Mouse (Mus musculus): ENCODE measurements around the gene Bicc1. TPM values are rescaled to one million over a fixed set of nuclear protein-coding genes. Genes with fewer than 3 reads are reported as not detected.

The Bicc1 gene
- total and polyA plus RNA-seq, 3 experiments: not detected

- Histone ChIP-seq H3K36me3 (ENCODE audit: control insufficient read depth in 1 of 2, insufficient read depth in 2 of 2, low read length in 2 of 2) (no peaks in the 10 kb centered on the region), H3K27ac (ENCODE audit: control insufficient read depth, low read depth, low read length) (no peak overlapping the region), H3K4me3 (ENCODE audit: control insufficient read depth in 1 of 2, insufficient read depth in 1 of 2, low read depth in 2 of 2, low read length in 2 of 2) (no peak overlapping the region), H3K27me3 (ENCODE audit: control insufficient read depth in 1 of 2, insufficient read depth in 2 of 2, low read length in 2 of 2) (no peaks in the 10 kb centered on the region), H3K9me3 (replicated peaks; ENCODE audit: insufficient read depth, low read length) (no peaks in the 10 kb centered on the region), H3K9ac (ENCODE audit: control insufficient read depth, low read depth, low read length, poor library complexity, severe bottlenecking) (no peak overlapping the region), H3K79me2 (ENCODE audit: control insufficient read depth, insufficient read depth, low read length, poor library complexity) (no peaks in the 10 kb centered on the region), H3K4me1 (ENCODE audit: control insufficient read depth in 1 of 2, insufficient read depth in 2 of 2, low read length in 2 of 2) (no peaks in the 10 kb centered on the region)
- TF ChIP-seq CHD1 (IDR thresholded peaks at IDR 0.05; ENCODE audit: low read depth, low read length) (no peak), ZC3H11A (IDR thresholded peaks at IDR 0.05; ENCODE audit: low read depth, low read length) (no peak), TBP (IDR thresholded peaks at IDR 0.05; ENCODE audit: low read depth, low read length) (no peak), GATA1 (IDR thresholded peaks at IDR 0.05; ENCODE audit: low read depth, low read length) (no peak), EP300 (IDR thresholded peaks at IDR 0.05; ENCODE audit: low read depth in 1 of 2, low read length in 2 of 2) (no peak), MXI1 (IDR thresholded peaks at IDR 0.05; ENCODE audit: low read depth, low read length) (no peak), CHD2 (IDR thresholded peaks at IDR 0.05; ENCODE audit: low read length) (no peak), MYB (IDR thresholded peaks at IDR 0.05; ENCODE audit: low read depth, low read length) (no peak), ETS1 (IDR thresholded peaks at IDR 0.05; ENCODE audit: low read depth, low read length) (no peak), TCF12 (IDR thresholded peaks at IDR 0.05; ENCODE audit: low read depth, low read length) (no peak)
- DNase-seq (ENCODE audit: low read depth, low spot score): no peak
Observed at GRCm38 (mm10) chr10:71052208-71052607, 107.3 kb downstream of the Bicc1 start.

- no peaks in the 10 kb centered on the region for H3K36me3 ChIP-seq (ENCODE audit: control insufficient read depth in 1 of 2, insufficient read depth in 2 of 2, low read length in 2 of 2)
- no peak for DNase-seq (ENCODE audit: low read depth, low spot score)
- TF ChIP-seq GABPA (IDR thresholded peaks at IDR 0.05; ENCODE audit: low read depth, low read length): no peak
- TF ChIP-seq MAZ (IDR thresholded peaks at IDR 0.05; ENCODE audit: low read depth, low read length): no peak
- TF ChIP-seq POLR2AphosphoS2 (IDR thresholded peaks at IDR 0.05; ENCODE audit: low read length): no peak
- no peak for TF ChIP-seq UBTF (IDR thresholded peaks at IDR 0.05; ENCODE audit: borderline replicate concordance, insufficient read depth, low read depth, low read length)
- TF ChIP-seq CTCF (IDR thresholded peaks at IDR 0.05 in 2 of 3, conservative IDR thresholded peaks at IDR 0.05 in 1 of 3; ENCODE audit: control insufficient read depth in 1 of 3, insufficient read depth in 1 of 3, low read depth in 2 of 3, low read length in 3 of 3, poor library complexity in 1 of 3, severe bottlenecking in 1 of 3): no peak
- no peak for TF ChIP-seq ZMIZ1 (IDR thresholded peaks at IDR 0.05; ENCODE audit: low read depth, low read length)
- no peak for TF ChIP-seq ELF1 (IDR thresholded peaks at IDR 0.05; ENCODE audit: low read depth, low read length)
- no peak for TF ChIP-seq TCF12 (IDR thresholded peaks at IDR 0.05; ENCODE audit: low read depth, low read length)
- H3K4me1 ChIP-seq (ENCODE audit: control insufficient read depth in 1 of 2, insufficient read depth in 2 of 2, low read length in 2 of 2): no peaks in the 10 kb centered on the region
- H3K79me2 ChIP-seq (ENCODE audit: control insufficient read depth, insufficient read depth, low read length, poor library complexity): no peaks in the 10 kb centered on the region
- H3K9ac ChIP-seq (ENCODE audit: control insufficient read depth, low read depth, low read length, poor library complexity, severe bottlenecking): no peak overlapping the region
- no peak overlapping the region for H3K4me3 ChIP-seq (ENCODE audit: control insufficient read depth in 1 of 2, insufficient read depth in 1 of 2, low read depth in 2 of 2, low read length in 2 of 2)
- H3K27me3 ChIP-seq (ENCODE audit: control insufficient read depth in 1 of 2, insufficient read depth in 2 of 2, low read length in 2 of 2): no peaks in the 10 kb centered on the region
- no peaks in the 10 kb centered on the region for H3K9me3 ChIP-seq (replicated peaks; ENCODE audit: insufficient read depth, low read length)
- H3K27ac ChIP-seq (ENCODE audit: control insufficient read depth, low read depth, low read length): no peak overlapping the region
Observed at GRCm38 (mm10) chr10:71050722-71051333, 108.7 kb downstream of the Bicc1 start.

All from MEL (cell line).